Mouse (Mus musculus) hindbrain, embryonic 11.5 days (tissue): ENCODE measurements around the gene Pdzd2. TPM values are rescaled to one million over a fixed set of nuclear protein-coding genes. Genes with fewer than 3 reads are reported as not detected.

Source experiments
- ATAC-seq: fragments of 200-750 bp; cut with Nextera tagmentation; 2 replicates; pipeline ENCODE4 v1.8.0; 2017; ENCODE audit warnings: mild to moderate bottlenecking, moderate TSS enrichment, moderate library complexity; ENCODE audit not compliant: low FRiP score
- DNase-seq: peaks from one replicate; pipeline ENCODE4 v3.0.0-alpha.2; 2015; ENCODE audit warnings: low spot score
- H3K27ac ChIP-seq: fragments of 300-500 bp; sonication (generic); 2 replicates; pipeline ENCODE4 v1.5.1; 2014; ENCODE audit warnings: mild to moderate bottlenecking, low read depth, low read length
- H3K27me3 ChIP-seq: fragments of 300-500 bp; sonication (generic); 2 replicates; pipeline ENCODE4 v1.6.1; 2014; ENCODE audit warnings: mild to moderate bottlenecking, low read length, moderate library complexity, mixed read lengths; ENCODE audit not compliant: control insufficient read depth, insufficient read depth
- H3K36me3 ChIP-seq: fragments of 300-500 bp; sonication (generic); 2 replicates; pipeline ENCODE4 v1.6.1; 2014; ENCODE audit warnings: mild to moderate bottlenecking, low read length, moderate library complexity, mixed read lengths; ENCODE audit not compliant: control insufficient read depth, insufficient read depth
- H3K4me1 ChIP-seq: fragments of 300-500 bp; sonication (generic); replicated peaks from 2 replicates; pipeline ENCODE4 v1.6.1; 2014; ENCODE audit warnings: low read length, mixed read lengths; ENCODE audit not compliant: control insufficient read depth, insufficient read depth
- H3K4me2 ChIP-seq: fragments of 300-500 bp; sonication (generic); replicated peaks from 2 replicates; pipeline ENCODE4 v1.6.1; 2014; ENCODE audit warnings: mild to moderate bottlenecking, low read depth, low read length
- H3K4me3 ChIP-seq: fragments of 300-500 bp; sonication (generic); 2 replicates; pipeline ENCODE4 v1.5.1; 2014; ENCODE audit warnings: low read depth, low read length
- H3K9ac ChIP-seq: fragments of 300-500 bp; sonication (generic); 2 replicates; pipeline ENCODE4 v1.6.1; 2014; ENCODE audit warnings: low read depth, low read length
- H3K9me3 ChIP-seq: fragments of 300-500 bp; sonication (generic); 2 replicates; pipeline ENCODE4 v1.6.1; 2016; ENCODE audit warnings: low read length; ENCODE audit not compliant: control insufficient read depth
- WGBS: fragments of 180-500 bp; shearing (Covaris S2); extraction: QIAGEN DNeasy Blood & Tissue Kit; methylation state at CpG from one replicate; pipeline ENCODE4 v1.1.7; 2014; 5-methylcytosine and 5-hydroxymethylcytosine counted together
- polyA plus RNA-seq: library from polyadenylated mRNA; unstranded; fragments of >200 nt; fragmentation: Nextera tagmentation; extraction: Ambion mirVana; gene quantifications from 2 replicates; pipeline ENCODE4 v1.2.1, GENCODE M21; 2014

Pdzd2 gene
- polyA plus RNA-seq, 1 experiment from 2014 or later = 5.5 TPM

DNA sequence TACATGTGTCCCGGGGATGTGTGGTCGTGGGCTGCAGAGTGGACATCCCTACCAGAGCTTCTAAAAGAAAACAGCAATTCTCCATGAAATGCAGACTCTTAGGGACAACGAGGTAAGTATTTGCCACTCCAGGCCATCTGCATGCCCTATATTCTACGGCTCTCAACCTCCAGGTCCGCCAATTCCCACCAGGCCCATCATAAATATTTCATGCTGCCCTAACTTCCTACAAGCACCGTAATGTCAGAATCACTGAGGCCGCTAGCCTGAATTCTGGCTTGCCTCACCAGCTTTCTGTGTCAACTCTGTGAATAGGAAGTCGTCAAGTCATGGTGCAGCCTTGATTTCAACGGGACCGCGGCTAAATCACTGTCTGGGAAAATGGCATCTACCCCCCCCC lies 234.2 kb downstream of the Pdzd2 start:
- H3K4me1 ChIP-seq = no peaks in the 10 kb centered on the region
- H3K9ac ChIP-seq = no peak overlapping the region
- no peaks in the 10 kb centered on the region for H3K9me3 ChIP-seq
- H3K4me2 ChIP-seq = no peak overlapping the region
- DNase-seq (no peak), ATAC-seq (peak; percentile 30; the same call in 1 of the 2 replicates)
- no peaks in the 10 kb centered on the region for H3K27me3 ChIP-seq
- 55% methylated on average over 11 of the region's 11 CpGs for WGBS
- H3K4me3 ChIP-seq = no peak overlapping the region
- H3K27ac ChIP-seq = no peak overlapping the region
- H3K36me3 ChIP-seq = no peaks in the 10 kb centered on the region

DNA sequence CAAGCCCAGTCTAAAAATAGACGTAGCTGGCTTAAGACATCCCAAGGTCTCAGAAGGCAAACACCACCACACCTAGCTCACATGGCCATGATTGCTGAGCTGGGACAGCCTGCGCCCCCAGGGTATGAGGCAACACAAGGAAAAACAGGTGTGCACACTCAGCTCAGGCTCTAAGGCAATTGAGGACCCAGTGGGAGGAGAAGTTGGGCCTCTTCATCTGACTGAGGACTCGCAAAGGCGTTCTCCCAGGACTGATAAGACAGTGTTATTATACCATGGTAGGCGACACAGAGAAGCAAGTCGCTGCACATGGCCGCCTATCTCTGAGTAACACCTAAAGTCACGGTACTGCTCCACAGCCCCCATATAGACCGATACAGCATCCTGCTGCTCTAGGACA lies 235.8 kb downstream of the Pdzd2 start:
- Histone ChIP-seq H3K4me2 (no peak overlapping the region), H3K9me3 (no peaks in the 10 kb centered on the region), H3K4me3 (no peak overlapping the region), H3K27me3 (no peaks in the 10 kb centered on the region), H3K27ac (no peak overlapping the region), H3K4me1 (no peaks in the 10 kb centered on the region), H3K36me3 (no peaks in the 10 kb centered on the region), H3K9ac (no peak overlapping the region)
- no peak for DNase-seq
- ATAC-seq = no peak
- WGBS = 92% methylated on average over 9 of the region's 9 CpGs

- Histone ChIP-seq H3K4me1 (no peaks in the 10 kb centered on the region), H3K36me3 (no peaks in the 10 kb centered on the region), H3K27me3 (no peaks in the 10 kb centered on the region), H3K27ac (no peak overlapping the region), H3K9ac (no peak overlapping the region), H3K4me2 (no peak overlapping the region), H3K9me3 (no peaks in the 10 kb centered on the region), H3K4me3 (no peak overlapping the region)
- ATAC-seq (no peak), DNase-seq (no peak)
- 72% methylated on average over 13 of the region's 13 CpGs for WGBS
These were observed 237.7 kb downstream of the Pdzd2 start for GRCm38 (mm10) chr15:12501924-12502548.

DNA sequence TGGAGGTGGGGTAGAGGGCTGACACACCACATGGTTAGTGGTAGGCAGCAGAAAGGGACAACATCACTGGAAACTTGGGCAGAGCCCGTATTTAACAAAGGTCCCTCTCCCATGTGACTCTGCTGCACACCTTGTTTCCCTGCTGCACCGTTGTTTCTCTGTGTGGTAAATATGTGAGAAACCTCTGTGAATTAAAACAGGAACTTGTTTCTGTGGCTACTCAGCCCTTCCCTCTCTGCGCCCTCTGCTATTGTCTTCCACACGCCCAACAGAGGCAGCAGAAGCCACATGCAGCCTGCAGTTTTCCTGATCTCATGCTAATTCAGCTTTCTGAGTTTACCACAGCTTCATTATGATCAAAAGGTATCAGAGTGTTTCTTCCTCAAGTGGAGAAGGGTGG lies 239.1 kb downstream of the Pdzd2 start:
- Histone ChIP-seq H3K4me1 (no peaks in the 10 kb centered on the region), H3K27ac (no peak overlapping the region), H3K9me3 (no peaks in the 10 kb centered on the region), H3K9ac (no peak overlapping the region), H3K4me2 (no peak overlapping the region), H3K4me3 (no peak overlapping the region), H3K27me3 (no peaks in the 10 kb centered on the region), H3K36me3 (no peaks in the 10 kb centered on the region)
- no peak for DNase-seq
- ATAC-seq = no peak
- WGBS = 72% methylated on average over 4 of the region's 4 CpGs

DNA sequence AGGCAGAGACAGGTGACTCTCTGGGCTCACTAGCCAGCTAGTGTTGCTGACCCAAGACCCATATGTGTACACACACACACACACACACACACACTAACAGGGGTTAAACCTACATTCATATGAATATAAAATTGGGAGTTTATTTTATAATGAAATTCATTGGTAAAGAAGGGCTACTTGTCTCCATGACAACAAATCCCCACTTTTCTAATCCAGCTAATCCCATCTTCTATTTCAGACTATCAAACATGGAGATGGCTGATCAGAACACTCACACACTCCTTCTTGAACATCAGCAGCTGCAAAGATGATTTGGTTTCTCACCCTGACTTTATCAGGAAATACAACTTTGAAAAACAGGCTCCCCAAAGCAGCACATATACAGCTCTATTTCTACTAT lies 245.6 kb downstream of the Pdzd2 start:
- H3K27me3 ChIP-seq = no peaks in the 10 kb centered on the region
- H3K4me1 ChIP-seq = no peaks in the 10 kb centered on the region
- no peaks in the 10 kb centered on the region for H3K36me3 ChIP-seq
- ATAC-seq = no peak
- H3K9me3 ChIP-seq = no peaks in the 10 kb centered on the region
- no peak for DNase-seq
- no peak overlapping the region for H3K4me3 ChIP-seq
- H3K4me2 ChIP-seq = no peak overlapping the region
- H3K9ac ChIP-seq = no peak overlapping the region
- H3K27ac ChIP-seq = no peak overlapping the region

- Histone ChIP-seq H3K4me3 (no peak overlapping the region), H3K4me1 (no peaks in the 10 kb centered on the region), H3K4me2 (no peak overlapping the region), H3K36me3 (no peaks in the 10 kb centered on the region), H3K9me3 (no peaks in the 10 kb centered on the region), H3K27ac (no peak overlapping the region), H3K27me3 (no peaks in the 10 kb centered on the region), H3K9ac (no peak overlapping the region)
- WGBS = 68% methylated on average over 7 of the region's 7 CpGs
- DNase-seq = no peak
- no peak for ATAC-seq
These were observed 246.5 kb downstream of the Pdzd2 start for GRCm38 (mm10) chr15:12493258-12493657.

DNA sequence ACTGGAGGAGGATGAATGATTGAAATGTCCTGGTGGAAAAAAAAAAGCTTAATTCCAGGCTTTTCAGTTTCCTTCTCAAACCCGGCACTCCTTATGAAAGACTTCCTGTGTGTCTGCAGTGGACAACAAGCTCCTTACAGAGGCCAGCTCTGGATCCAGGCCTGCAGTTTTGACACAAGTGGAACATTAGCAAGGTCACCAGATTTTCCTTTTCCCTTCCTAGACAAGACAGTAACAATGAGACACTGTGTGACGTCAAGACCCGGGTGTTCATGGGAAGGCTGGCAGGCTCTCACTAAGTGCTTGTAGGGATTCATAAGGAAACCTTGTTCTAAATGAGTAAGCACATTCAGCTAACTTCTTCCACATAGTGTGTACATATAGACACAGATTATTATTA lies 248.8 kb downstream of the Pdzd2 start:
- no peak overlapping the region for H3K4me2 ChIP-seq
- DNase-seq = peak; percentile 19
- H3K9me3 ChIP-seq = no peaks in the 10 kb centered on the region
- no peaks in the 10 kb centered on the region for H3K27me3 ChIP-seq
- no peak overlapping the region for H3K27ac ChIP-seq
- H3K9ac ChIP-seq = no peak overlapping the region
- no peaks in the 10 kb centered on the region for H3K36me3 ChIP-seq
- 0 out of 2 replicates have a peak, but pooled peaks cover 2% of the 10 kb centered on the region for H3K4me1 ChIP-seq
- no peak for ATAC-seq
- 37% methylated on average over 3 of the region's 3 CpGs for WGBS
- no peak overlapping the region for H3K4me3 ChIP-seq

- peak; percentile 35 for DNase-seq
- Histone ChIP-seq H3K9me3 (no peaks in the 10 kb centered on the region), H3K9ac (no peak overlapping the region), H3K27ac (no peak overlapping the region), H3K4me3 (no peak overlapping the region), H3K27me3 (no peaks in the 10 kb centered on the region), H3K4me1 (0 out of 2 replicates have a peak, but pooled peaks cover 2% of the 10 kb centered on the region), H3K4me2 (no peak overlapping the region), H3K36me3 (no peaks in the 10 kb centered on the region)
- peak; percentile 47; the same call in 1 of the 2 replicates for ATAC-seq
- WGBS = 13% methylated on average over 7 of the region's 7 CpGs
These were observed 249.2 kb downstream of the Pdzd2 start for GRCm38 (mm10) chr15:12490527-12490926.

DNA sequence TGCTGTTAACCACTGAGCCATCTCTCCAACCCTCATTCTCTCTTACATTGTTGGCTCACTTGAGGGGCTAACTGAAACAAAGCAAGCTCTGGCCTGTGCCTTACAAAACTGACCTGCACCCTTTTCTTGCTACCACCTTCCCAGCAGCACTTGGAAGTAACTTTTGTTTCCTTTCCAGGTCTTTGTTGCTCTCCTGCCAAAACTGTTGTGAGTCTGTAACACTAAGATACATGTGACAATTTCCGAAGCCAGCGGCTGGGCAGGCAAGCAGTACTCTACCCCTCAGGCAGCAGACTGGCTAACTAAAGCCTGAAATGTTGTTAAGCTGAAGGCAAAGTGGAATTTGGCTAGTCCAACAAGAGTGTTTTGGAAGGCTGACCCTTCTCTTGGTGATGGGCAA lies 251.4 kb downstream of the Pdzd2 start:
- no peak for ATAC-seq
- DNase-seq = no peak
- Histone ChIP-seq H3K27ac (no peak overlapping the region), H3K9ac (no peak overlapping the region), H3K4me2 (no peak overlapping the region), H3K9me3 (no peaks in the 10 kb centered on the region), H3K4me3 (no peak overlapping the region), H3K36me3 (no peaks in the 10 kb centered on the region), H3K4me1 (0 out of 2 replicates have a peak, but pooled peaks cover 2% of the 10 kb centered on the region), H3K27me3 (no peaks in the 10 kb centered on the region)
- WGBS = 94% methylated on average over 2 of the region's 2 CpGs
